Mouse (Mus musculus): ENCODE data around the gene Gca. TPM values are rescaled to one million over a fixed set of nuclear protein-coding genes. Genes with fewer than 3 reads are reported as not detected.

The Gca gene
- total and polyA plus RNA-seq, 2 experiments from 2014 or later: 6.1 to 18.5 TPM

DNA sequence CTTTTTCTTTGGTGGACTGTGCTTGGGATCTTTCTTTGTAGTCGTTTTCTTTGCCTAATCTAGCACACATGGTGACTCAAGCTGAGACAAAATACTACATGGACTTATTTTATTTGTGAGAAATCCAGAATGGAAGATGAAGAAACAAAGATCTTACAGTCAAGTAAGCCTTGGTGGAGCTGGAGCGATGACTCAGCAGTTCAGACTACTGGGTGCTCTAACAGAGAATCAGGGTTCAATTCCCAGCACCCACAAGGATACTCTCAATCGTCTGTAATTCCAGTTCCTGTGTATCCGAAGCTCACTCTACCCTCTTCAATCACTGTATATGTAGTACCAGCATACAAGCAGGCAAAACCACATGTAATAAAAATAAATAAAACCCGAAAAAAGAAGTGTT is 6.2 kb downstream of the Gca start:
- no peak for DNase-seq (ENCODE audit: low spot score)
- Histone ChIP-seq H3K4me2 (ENCODE audit: low read depth, low read length) (no peak overlapping the region), H3K4me3 (ENCODE audit: low read depth, low read length) (no peak overlapping the region), H3K9ac (replicated peaks; ENCODE audit: low read depth, low read length) (no peak overlapping the region), H3K4me1 (ENCODE audit: control insufficient read depth, insufficient read depth) (no peaks in the 10 kb centered on the region), H3K36me3 (replicated peaks; ENCODE audit: control insufficient read depth, insufficient read depth, low read length) (no peaks in the 10 kb centered on the region), H3K27me3 (ENCODE audit: control insufficient read depth, insufficient read depth, low read length) (no peaks in the 10 kb centered on the region), H3K9me3 (replicated peaks; ENCODE audit: control insufficient read depth, low read length) (no peaks in the 10 kb centered on the region), H3K27ac (ENCODE audit: low read depth) (no peak overlapping the region)
- no peak for ATAC-seq (ENCODE audit: insufficient read depth, low read depth)
- WGBS: 78% methylated on average over 5 of the region's 5 CpGs
- no peak for TF ChIP-seq CTCF (IDR thresholded peaks at IDR 0.05; ENCODE audit: low read depth)
- no peak for TF ChIP-seq EP300 (IDR thresholded peaks at IDR 0.05; ENCODE audit: low read depth)

DNA sequence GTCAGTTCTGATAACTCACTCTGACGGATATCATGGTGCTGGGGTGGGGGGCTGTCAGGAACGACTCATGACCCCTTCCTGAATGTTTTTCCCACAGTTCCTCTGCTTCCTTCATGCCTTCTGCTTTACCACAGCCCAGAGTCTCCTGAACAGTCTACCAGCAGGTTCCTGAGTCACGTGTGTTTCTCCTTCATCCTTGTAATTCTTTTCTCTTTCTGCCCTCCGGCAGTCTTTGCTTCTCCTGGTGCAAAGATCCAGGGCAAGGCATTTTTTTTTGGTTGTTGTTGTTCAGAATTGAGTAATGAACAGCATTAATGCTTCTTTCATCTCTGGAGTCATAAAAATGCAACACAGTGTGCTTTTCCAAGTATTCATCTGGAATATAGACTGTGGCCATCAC is 6.7 kb downstream of the Gca start:
- no peak overlapping the region for H3K27ac ChIP-seq (ENCODE audit: low read depth)
- WGBS: 70% methylated on average over 4 of the region's 4 CpGs
- H3K27me3 ChIP-seq (ENCODE audit: control insufficient read depth, insufficient read depth, low read length): no peaks in the 10 kb centered on the region
- DNase-seq (ENCODE audit: low spot score) (no peak), ATAC-seq (ENCODE audit: insufficient read depth, low read depth) (no peak)
- no peak overlapping the region for H3K4me2 ChIP-seq (ENCODE audit: low read depth, low read length)
- H3K36me3 ChIP-seq (replicated peaks; ENCODE audit: control insufficient read depth, insufficient read depth, low read length): no peaks in the 10 kb centered on the region
- no peak overlapping the region for H3K9ac ChIP-seq (replicated peaks; ENCODE audit: low read depth, low read length)
- TF ChIP-seq CTCF (IDR thresholded peaks at IDR 0.05; ENCODE audit: low read depth) (no peak), EP300 (IDR thresholded peaks at IDR 0.05; ENCODE audit: low read depth) (no peak)
- no peaks in the 10 kb centered on the region for H3K9me3 ChIP-seq (replicated peaks; ENCODE audit: control insufficient read depth, low read length)
- H3K4me3 ChIP-seq (ENCODE audit: low read depth, low read length): no peak overlapping the region
- H3K4me1 ChIP-seq (ENCODE audit: control insufficient read depth, insufficient read depth): no peaks in the 10 kb centered on the region

- H3K9ac ChIP-seq (replicated peaks; ENCODE audit: low read depth, low read length): no peak overlapping the region
- H3K27me3 ChIP-seq (ENCODE audit: control insufficient read depth, insufficient read depth, low read length): no peaks in the 10 kb centered on the region
- TF ChIP-seq CTCF (IDR thresholded peaks at IDR 0.05; ENCODE audit: low read depth): no peak
- TF ChIP-seq EP300 (IDR thresholded peaks at IDR 0.05; ENCODE audit: low read depth): no peak
- no peaks in the 10 kb centered on the region for H3K4me1 ChIP-seq (ENCODE audit: control insufficient read depth, insufficient read depth)
- H3K9me3 ChIP-seq (replicated peaks; ENCODE audit: control insufficient read depth, low read length): no peaks in the 10 kb centered on the region
- no peaks in the 10 kb centered on the region for H3K36me3 ChIP-seq (replicated peaks; ENCODE audit: control insufficient read depth, insufficient read depth, low read length)
- no peak overlapping the region for H3K4me2 ChIP-seq (ENCODE audit: low read depth, low read length)
- ATAC-seq (ENCODE audit: insufficient read depth, low read depth) (no peak), DNase-seq (ENCODE audit: low spot score) (no peak)
- H3K27ac ChIP-seq (ENCODE audit: low read depth): no peak overlapping the region
- no peak overlapping the region for H3K4me3 ChIP-seq (ENCODE audit: low read depth, low read length)
- WGBS: 88% methylated on average over 5 of the region's 5 CpGs
Observed at GRCm38 (mm10) chr2:62672788-62673187, 8.7 kb downstream of the Gca start.

GRCm38 (mm10) chr2:62681667-62682066 is 17.6 kb downstream of the Gca start:
- no peaks in the 10 kb centered on the region for H3K4me1 ChIP-seq (ENCODE audit: control insufficient read depth, insufficient read depth)
- peak; percentile 97 for ATAC-seq (ENCODE audit: insufficient read depth, low read depth)
- no peaks in the 10 kb centered on the region for H3K36me3 ChIP-seq (replicated peaks; ENCODE audit: control insufficient read depth, insufficient read depth, low read length)
- WGBS: 36% methylated on average over 8 of the region's 8 CpGs
- no peaks in the 10 kb centered on the region for H3K9me3 ChIP-seq (replicated peaks; ENCODE audit: control insufficient read depth, low read length)
- peak overlapping the region; percentile 53 for H3K4me2 ChIP-seq (ENCODE audit: low read depth, low read length)
- peak overlapping the region; percentile 75 for H3K27ac ChIP-seq (ENCODE audit: low read depth)
- H3K9ac ChIP-seq (replicated peaks; ENCODE audit: low read depth, low read length): peak overlapping the region; percentile 28; the same call in 1 of the 2 replicates
- H3K4me3 ChIP-seq (ENCODE audit: low read depth, low read length): peak overlapping the region; percentile 19; the same call in 1 of the 2 replicates
- peak; percentile 81 for DNase-seq (ENCODE audit: low spot score)
- H3K27me3 ChIP-seq (ENCODE audit: control insufficient read depth, insufficient read depth, low read length): no peaks in the 10 kb centered on the region
- no peak for TF ChIP-seq CTCF (IDR thresholded peaks at IDR 0.05; ENCODE audit: low read depth)
- no peak for TF ChIP-seq EP300 (IDR thresholded peaks at IDR 0.05; ENCODE audit: low read depth)

- H3K4me3 ChIP-seq (ENCODE audit: low read depth, low read length): no peak overlapping the region
- H3K9me3 ChIP-seq (replicated peaks; ENCODE audit: control insufficient read depth, low read length): no peaks in the 10 kb centered on the region
- H3K36me3 ChIP-seq (replicated peaks; ENCODE audit: control insufficient read depth, insufficient read depth, low read length): no peaks in the 10 kb centered on the region
- no peak for TF ChIP-seq CTCF (IDR thresholded peaks at IDR 0.05; ENCODE audit: low read depth)
- TF ChIP-seq EP300 (IDR thresholded peaks at IDR 0.05; ENCODE audit: low read depth): no peak
- no peaks in the 10 kb centered on the region for H3K27me3 ChIP-seq (ENCODE audit: control insufficient read depth, insufficient read depth, low read length)
- no peaks in the 10 kb centered on the region for H3K4me1 ChIP-seq (ENCODE audit: control insufficient read depth, insufficient read depth)
- no peak overlapping the region for H3K4me2 ChIP-seq (ENCODE audit: low read depth, low read length)
- no peak for ATAC-seq (ENCODE audit: insufficient read depth, low read depth)
- no peak for DNase-seq (ENCODE audit: low spot score)
- H3K9ac ChIP-seq (replicated peaks; ENCODE audit: low read depth, low read length): no peak overlapping the region
- H3K27ac ChIP-seq (ENCODE audit: low read depth): no peak overlapping the region
- WGBS: 52% methylated on average over 3 of the region's 3 CpGs
Observed at GRCm38 (mm10) chr2:62684989-62685595, 21.0 kb downstream of the Gca start.

- no peaks in the 10 kb centered on the region for H3K27me3 ChIP-seq (ENCODE audit: control insufficient read depth, insufficient read depth, low read length)
- H3K4me2 ChIP-seq (ENCODE audit: low read depth, low read length): no peak overlapping the region
- TF ChIP-seq CTCF (IDR thresholded peaks at IDR 0.05; ENCODE audit: low read depth): no peak
- no peak for TF ChIP-seq EP300 (IDR thresholded peaks at IDR 0.05; ENCODE audit: low read depth)
- no peaks in the 10 kb centered on the region for H3K9me3 ChIP-seq (replicated peaks; ENCODE audit: control insufficient read depth, low read length)
- ATAC-seq (ENCODE audit: insufficient read depth, low read depth) (no peak), DNase-seq (ENCODE audit: low spot score) (no peak)
- no peak overlapping the region for H3K9ac ChIP-seq (replicated peaks; ENCODE audit: low read depth, low read length)
- H3K27ac ChIP-seq (ENCODE audit: low read depth): no peak overlapping the region
- no peaks in the 10 kb centered on the region for H3K4me1 ChIP-seq (ENCODE audit: control insufficient read depth, insufficient read depth)
- no peak overlapping the region for H3K4me3 ChIP-seq (ENCODE audit: low read depth, low read length)
- H3K36me3 ChIP-seq (replicated peaks; ENCODE audit: control insufficient read depth, insufficient read depth, low read length): no peaks in the 10 kb centered on the region
- WGBS: 84% methylated on average over 6 of the region's 6 CpGs
Observed at GRCm38 (mm10) chr2:62685934-62686333, 21.8 kb downstream of the Gca start.
